Mouse (Mus musculus): ENCODE measurements around the gene Ryr1. TPM values are rescaled to one million over a fixed set of nuclear protein-coding genes. Genes with fewer than 3 reads are reported as not detected.
"Not testable (repeated sequence)": the region's sequence is repeated elsewhere in the genome, so short reads cannot be mapped to it uniquely, and the experiment has no call there.

Gene Ryr1
- polyA plus RNA-seq, 1 experiment, result 0.09 TPM

DNA sequence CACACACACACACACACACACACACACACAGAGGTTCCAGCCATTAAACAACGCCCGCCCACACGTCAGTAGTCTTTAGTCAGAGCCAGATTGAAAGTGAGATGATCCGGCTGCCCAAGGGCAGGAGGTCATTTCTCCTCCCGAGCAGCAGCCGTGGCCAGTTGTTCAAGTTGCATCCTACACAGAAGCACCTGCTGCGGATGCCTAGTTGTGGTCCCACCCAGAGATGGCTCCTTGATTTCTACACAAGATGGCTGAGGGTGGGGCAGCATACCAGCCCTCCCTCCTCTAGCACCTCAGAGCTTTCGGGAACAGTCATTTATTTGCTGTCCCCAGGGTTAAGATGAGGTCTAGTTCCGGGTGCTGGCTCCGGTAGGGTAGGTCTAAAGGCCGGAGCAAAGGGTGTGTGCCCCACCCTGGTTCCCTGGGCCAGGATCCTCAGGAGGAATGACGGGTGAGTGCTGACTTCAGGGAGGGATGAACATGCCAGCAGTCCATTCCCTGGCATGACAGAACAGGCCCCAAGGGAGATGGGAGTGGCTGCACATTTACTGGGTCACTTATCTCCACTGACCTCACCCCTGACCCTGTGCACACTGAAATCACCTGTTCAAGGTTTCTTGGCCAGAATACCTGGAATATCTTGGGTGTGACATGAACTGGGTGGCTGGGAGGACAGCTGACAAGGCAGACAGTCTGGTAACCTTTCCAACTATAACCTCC is 155.1 kb downstream of the Ryr1 start:
- 13% methylated on average over 12 of the region's 12 CpGs for WGBS
- DNase-seq (ENCODE audit: low read depth, low spot score), result peak; percentile 90

GRCm38 (mm10) chr7:28969271-28969670 is 155.7 kb downstream of the Ryr1 start:
- WGBS, result 94% methylated on average over 1 of the region's 1 CpGs
- no peak for DNase-seq (ENCODE audit: low read depth, low spot score)

DNA sequence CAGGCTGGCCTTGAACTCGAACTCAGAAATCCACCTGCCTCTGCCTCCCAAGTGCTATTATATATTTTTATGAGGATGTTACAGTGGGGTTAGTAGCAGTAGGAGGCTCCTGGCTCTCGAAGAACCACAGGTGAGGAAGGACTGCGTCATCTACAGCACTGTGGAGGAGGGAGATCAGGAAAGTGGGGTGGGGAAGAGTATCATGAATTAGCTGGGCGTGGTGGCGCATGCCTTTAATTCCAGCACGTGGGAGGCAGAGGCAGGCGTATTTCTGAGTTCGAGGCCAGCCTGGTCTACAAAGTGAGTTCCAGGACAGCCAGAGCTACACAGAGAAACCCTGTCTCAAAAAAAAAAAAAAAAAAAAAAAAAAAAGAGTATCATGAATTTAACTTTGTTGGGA is 156.9 kb downstream of the Ryr1 start:
- 73% methylated on average over 8 of the region's 8 CpGs for WGBS
- DNase-seq (ENCODE audit: low read depth, low spot score), result not testable (repeated sequence)

DNA sequence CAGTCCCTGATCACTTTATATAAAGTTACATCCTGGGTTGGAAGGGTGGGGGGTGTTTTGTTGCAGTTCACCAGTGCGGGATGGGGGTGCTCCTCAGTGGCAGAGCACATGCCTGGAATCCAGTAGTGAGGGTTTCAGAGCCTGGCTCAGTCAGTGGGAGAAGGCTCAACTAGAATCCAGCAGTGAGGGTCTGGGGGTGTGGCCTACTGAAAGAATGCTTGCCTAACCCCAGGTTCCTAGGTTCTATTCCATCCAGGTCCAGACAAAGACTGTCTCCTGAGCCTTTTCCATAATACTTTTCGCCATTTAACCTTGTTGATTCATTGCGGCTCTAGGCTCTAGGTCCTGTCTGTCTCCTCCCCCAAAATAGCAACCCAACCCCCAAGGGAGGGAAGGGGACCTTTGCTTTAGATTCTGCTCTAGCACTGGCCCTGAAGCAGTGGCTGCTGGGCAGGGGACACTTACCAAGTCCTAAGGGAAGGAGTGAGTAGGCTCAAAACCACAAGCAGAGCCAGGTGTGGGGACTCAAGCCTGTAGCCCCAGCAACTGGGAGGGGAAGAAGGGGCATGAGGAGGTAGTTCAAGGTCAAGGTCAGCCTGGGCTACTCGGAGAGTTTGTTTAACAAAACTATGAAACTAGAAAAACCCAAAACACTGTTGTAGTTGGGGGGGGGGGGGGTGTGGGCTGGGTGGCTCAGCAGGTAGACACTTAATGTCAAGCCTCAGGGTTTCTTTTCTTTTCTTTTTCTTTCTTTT is 158.1 kb downstream of the Ryr1 start:
- WGBS, result 75% methylated on average over 4 of the region's 4 CpGs
- DNase-seq (ENCODE audit: low read depth, low spot score), result no peak

- no peak for DNase-seq (ENCODE audit: low read depth, low spot score)
- 74% methylated on average over 4 of the region's 5 CpGs for WGBS
Measured at GRCm38 (mm10) chr7:28966181-28966580, 158.8 kb downstream of the Ryr1 start.

DNA sequence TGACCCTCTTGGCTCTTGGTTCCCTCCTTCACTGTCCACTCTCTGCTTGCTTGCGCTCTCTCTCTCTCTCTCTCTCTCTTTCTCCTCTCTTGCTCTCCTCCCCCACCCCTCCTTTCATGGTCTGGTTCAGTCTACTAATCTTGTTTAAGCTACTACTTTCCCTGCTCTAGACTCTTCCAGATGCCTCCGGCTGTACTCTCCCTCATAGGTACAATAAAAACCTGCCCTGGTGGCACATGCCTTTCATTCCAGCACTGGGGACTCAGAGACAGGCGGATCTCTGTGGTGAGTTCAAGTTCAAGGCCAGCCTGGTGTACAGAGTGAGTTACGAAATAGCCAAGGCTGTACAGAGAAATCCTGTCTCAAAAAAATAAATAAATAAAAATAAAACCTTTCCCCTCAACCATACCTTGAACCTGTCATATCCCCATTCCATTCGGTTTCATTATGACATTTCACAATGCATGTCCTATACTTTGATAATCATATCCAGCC is 159.6 kb downstream of the Ryr1 start:
- WGBS, result 60% methylated on average over 5 of the region's 5 CpGs
- DNase-seq (ENCODE audit: low read depth, low spot score), result no peak

DNA sequence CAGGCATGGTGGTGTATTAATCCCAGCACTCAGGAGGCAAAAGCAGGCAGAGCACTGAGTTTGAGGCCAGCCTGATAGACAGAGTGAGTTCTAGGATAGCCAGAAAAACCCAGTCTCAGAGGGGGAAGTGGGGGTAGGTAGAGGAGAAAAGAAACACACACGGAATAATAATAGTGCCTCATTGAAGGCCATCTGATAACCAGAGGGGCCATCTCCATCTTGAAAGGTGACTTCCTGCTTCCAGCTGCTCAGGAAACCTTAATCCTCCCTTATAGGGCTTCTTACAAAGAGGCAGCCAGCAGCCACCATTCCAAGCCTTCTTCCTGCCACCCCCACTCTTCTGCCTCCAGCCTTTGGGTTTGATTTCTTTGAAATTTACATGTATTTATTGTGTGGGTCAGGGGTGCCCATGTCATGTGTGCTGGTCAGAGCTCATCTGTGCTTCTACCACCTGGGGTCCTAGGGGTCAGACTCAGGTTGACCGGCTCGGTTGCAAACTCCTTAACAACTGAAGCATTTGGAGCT is 161.5 kb downstream of the Ryr1 start:
- no peak for DNase-seq (ENCODE audit: low read depth, low spot score)
- WGBS, result 91% methylated on average over 3 of the region's 3 CpGs

- WGBS, result under 1% methylated on average over 76 of the region's 76 CpGs
- peak; percentile 94 for DNase-seq (ENCODE audit: low read depth, low spot score)
Measured at GRCm38 (mm10) chr7:28961927-28962670, 162.9 kb downstream of the Ryr1 start, which contains the start of gene Actn4. Gene Actn4, minus strand, starts transcription at chr7:28962340.

DNA sequence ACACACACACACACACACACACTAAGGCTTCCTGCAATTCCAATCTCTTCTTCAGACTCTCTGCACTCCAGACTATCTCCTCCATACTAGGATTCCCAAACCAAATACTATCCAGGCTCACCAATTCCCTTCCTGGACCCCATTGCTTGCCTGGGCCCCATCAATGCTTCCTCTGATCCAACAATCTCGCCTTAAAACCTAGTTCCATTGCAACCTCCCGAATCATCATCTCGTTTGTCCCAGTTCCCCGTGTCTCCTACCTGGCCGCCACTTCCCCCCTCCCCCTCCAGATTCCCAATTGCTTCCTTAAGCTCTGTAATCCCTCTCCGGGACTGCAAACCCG is 163.4 kb downstream of the Ryr1 start:
- under 1% methylated on average over 7 of the region's 7 CpGs for WGBS
- DNase-seq (ENCODE audit: low read depth, low spot score), result no peak

DNA sequence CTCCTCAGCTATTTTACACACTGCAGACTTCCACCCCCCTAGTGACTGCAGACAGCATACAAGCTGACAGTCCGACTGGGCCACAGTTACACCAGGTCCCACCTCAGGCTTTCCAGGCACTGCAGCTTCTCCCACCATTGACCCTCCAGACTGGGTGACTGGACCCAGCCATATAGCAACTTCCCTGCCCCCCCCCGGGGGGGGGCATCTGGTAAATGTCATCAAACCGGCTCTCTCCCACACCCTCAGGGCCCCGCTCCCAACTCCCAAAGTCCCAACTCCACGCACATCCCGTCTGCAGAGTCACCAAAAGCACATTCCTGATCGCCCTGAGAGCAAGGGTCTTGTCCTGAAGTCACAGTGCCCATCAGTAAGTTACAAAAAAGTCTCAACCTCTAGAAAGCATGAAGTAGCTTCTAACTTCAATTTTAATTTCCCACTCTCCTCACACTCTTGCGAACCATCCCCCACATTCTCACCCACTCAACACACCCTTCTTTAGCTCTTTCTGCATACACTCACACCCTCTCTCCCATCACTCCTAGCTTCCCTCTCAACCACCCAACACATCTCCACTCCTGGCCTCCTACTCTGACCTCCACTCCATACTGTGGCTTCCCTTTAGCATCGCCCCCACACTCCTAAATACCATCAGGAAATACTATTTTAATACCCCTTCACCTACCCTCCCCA is 164.5 kb downstream of the Ryr1 start:
- 3% methylated on average over 9 of the region's 9 CpGs for WGBS

GRCm38 (mm10) chr7:28959505-28960045 is 165.4 kb downstream of the Ryr1 start:
- peak; percentile 62 for DNase-seq (ENCODE audit: low read depth, low spot score)

More for the DNA sequence above, 164.5 kb downstream of the Ryr1 start:
- DNase-seq (ENCODE audit: low read depth, low spot score), result no peak

DNA sequence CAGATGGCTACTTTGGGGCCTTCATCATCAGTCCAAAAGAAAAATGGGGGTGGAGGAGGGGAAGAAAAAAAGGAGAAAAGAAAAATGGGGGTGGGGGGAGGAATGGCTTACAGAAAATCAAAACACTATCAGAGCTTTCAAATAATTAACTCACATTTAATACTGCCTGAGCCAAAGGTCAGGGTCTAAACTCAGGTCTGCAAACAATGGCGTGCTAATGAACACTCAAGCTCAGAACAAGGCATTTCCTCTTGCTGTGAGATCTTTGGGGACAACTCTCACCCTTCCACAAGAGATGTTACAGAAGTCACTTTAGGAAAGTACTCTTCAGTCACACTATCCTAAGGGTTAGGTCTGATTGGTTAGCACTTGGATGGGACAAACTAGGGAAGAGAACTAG is 166.2 kb downstream of the Ryr1 start:
- DNase-seq (ENCODE audit: low read depth, low spot score), result no peak
- WGBS, result 14% methylated on average over 1 of the region's 1 CpGs

More at GRCm38 (mm10) chr7:28959505-28960045, 165.4 kb downstream of the Ryr1 start:
- 7% methylated on average over 6 of the region's 6 CpGs for WGBS

- WGBS, result 15% methylated on average over 1 of the region's 1 CpGs
- no peak for DNase-seq (ENCODE audit: low read depth, low spot score)
Measured at GRCm38 (mm10) chr7:28957997-28958725, 166.8 kb downstream of the Ryr1 start.

- WGBS, result 38% methylated on average over 6 of the region's 6 CpGs
- no peak for DNase-seq (ENCODE audit: low read depth, low spot score)
Measured at GRCm38 (mm10) chr7:28957286-28957685, 167.7 kb downstream of the Ryr1 start.

- WGBS, result 74% methylated on average over 1 of the region's 1 CpGs
- no peak for DNase-seq (ENCODE audit: low read depth, low spot score)
Measured at GRCm38 (mm10) chr7:28956270-28956669, 168.7 kb downstream of the Ryr1 start.

GRCm38 (mm10) chr7:28955295-28955897 is 169.6 kb downstream of the Ryr1 start:
- WGBS, result 50% methylated on average over 5 of the region's 5 CpGs
- no peak for DNase-seq (ENCODE audit: low read depth, low spot score)

DNA sequence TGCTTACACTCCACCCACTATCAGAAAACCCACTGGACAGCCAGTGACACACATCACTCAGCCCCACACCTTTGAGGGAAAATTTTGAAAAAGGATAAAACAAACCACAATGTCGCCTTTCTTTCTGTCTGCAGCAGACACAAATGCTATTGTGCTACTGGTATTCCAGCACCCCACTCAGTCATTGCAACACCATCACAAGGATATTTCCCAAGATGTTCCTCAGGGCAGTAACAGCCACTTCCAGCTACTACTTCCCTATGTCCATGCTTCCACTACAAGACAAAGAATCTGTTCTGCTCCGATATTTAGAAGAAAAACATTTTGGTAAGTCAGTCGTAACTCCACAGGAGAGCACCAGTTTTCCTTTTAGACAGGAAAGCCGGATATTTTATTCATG is 170.2 kb downstream of the Ryr1 start:
- DNase-seq (ENCODE audit: low read depth, low spot score), result no peak
- 67% methylated on average over 4 of the region's 4 CpGs for WGBS
